16 mouse cellular contexts compared by ENCODE assay signal in the genomic region with DNA sequence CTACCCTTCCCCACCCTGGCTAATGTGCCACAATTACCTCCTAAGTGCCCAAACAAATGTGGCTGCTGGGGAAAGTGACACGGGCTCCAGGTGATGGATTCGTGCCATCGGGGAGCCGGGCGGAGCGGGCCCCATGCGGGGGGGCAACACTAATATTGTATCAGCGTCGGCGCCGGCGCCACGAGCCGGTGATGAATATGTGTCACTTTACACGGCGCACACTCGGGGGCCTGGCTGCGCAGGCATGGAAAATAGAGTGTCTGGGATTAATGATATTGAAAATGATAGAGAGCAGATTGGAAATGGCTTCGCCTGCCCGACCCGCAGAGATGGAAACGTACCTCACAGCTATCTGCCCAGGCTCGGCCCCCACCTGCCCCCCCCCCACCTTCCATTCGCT. TPM values are rescaled to one million over a fixed set of nuclear protein-coding genes. Genes with fewer than 3 reads are reported as not detected.
"Had no signal": no experiment of that assay in that cellular context is flagged by ENCODE, and none has a peak within 500 bp of the region (broad histone marks: within the 10 kb centered on the region; RNA-seq: fewer than 3 reads in every experiment).

No protein-coding gene starts in this region.

- H3K9me3 ChIP-seq: limb, embryonic 13.5 days; midbrain, embryonic 12.5 days had no signal

- H3K36me3 ChIP-seq: limb, embryonic 13.5 days; midbrain, embryonic 12.5 days had no signal

- H3K4me3 ChIP-seq: limb, embryonic 13.5 days; midbrain, embryonic 12.5 days had no signal

- H3K27ac ChIP-seq: kidney, postnatal 0 days; limb, embryonic 13.5 days; liver, embryonic 14.5 days; midbrain, embryonic 12.5 days had no signal

- DNase-seq: layer of hippocampus, adult 9-11 months; lung, adult 18-20 months; right cerebral cortex, adult 18-20 months; spleen, adult 18-20 months; thymus, adult 18-20 months; thymus, postnatal 14 days had no signal

- H3K9ac ChIP-seq: limb, embryonic 13.5 days; liver, embryonic 14.5 days; midbrain, embryonic 12.5 days had no signal

- H3K4me2 ChIP-seq: limb, embryonic 13.5 days; midbrain, embryonic 12.5 days had no signal

- ATAC-seq: midbrain, embryonic 16.5 days had no signal

RNA-seq across cellular contexts. Expression of gene Dmbx1, which starts 32.8 kb away (rescaled TPM):
- total RNA-seq: layer of hippocampus, adult 18-20 months; left cerebral cortex, postnatal 36 days; liver, adult 2 months; megakaryocyte-erythroid progenitor cell, adult 5-6 weeks had no signal
- polyA plus RNA-seq: kidney, postnatal 0 days; limb, embryonic 13.5 days; liver, adult 2 months; liver, embryonic 14.5 days; stomach, embryonic 14.5 days had no signal
